Mouse (Mus musculus) kidney, embryonic 16.5 days (tissue): ENCODE measurements around the gene Supt5. TPM values are rescaled to one million over a fixed set of nuclear protein-coding genes. Genes with fewer than 3 reads are reported as not detected.

Experiments
- ATAC-seq: fragments of 200-750 bp; cut with Nextera tagmentation; 2 replicates; pipeline ENCODE4 v1.8.0; 2017; ENCODE audit warnings: moderate TSS enrichment; ENCODE audit not compliant: low FRiP score, low TSS enrichment
- H3K27ac ChIP-seq: fragments of 300-500 bp; sonication (generic); 2 replicates; pipeline ENCODE4 v1.5.1; 2014; ENCODE audit warnings: low read length
- H3K27me3 ChIP-seq: fragments of 300-500 bp; sonication (generic); 2 replicates; pipeline ENCODE4 v1.6.1; 2014; ENCODE audit warnings: low read length, control low read depth, mixed read lengths; ENCODE audit not compliant: insufficient read depth
- H3K36me3 ChIP-seq: fragments of 300-500 bp; sonication (generic); 2 replicates; pipeline ENCODE4 v1.6.1; 2014; ENCODE audit warnings: low read length, control low read depth, mixed read lengths; ENCODE audit not compliant: insufficient read depth
- H3K4me1 ChIP-seq: fragments of 300-500 bp; sonication (generic); 2 replicates; pipeline ENCODE4 v1.6.1; 2014; ENCODE audit warnings: low read length, control low read depth, mixed read lengths; ENCODE audit not compliant: insufficient read depth
- H3K4me2 ChIP-seq: fragments of 300-500 bp; sonication (generic); replicated peaks from 2 replicates; pipeline ENCODE4 v1.6.1; 2014; ENCODE audit warnings: low read depth, low read length
- H3K4me3 ChIP-seq: fragments of 300-500 bp; sonication (generic); 2 replicates; pipeline ENCODE4 v1.5.1; 2014; ENCODE audit warnings: mild to moderate bottlenecking, low read length
- H3K9ac ChIP-seq: fragments of 300-500 bp; sonication (generic); replicated peaks from 2 replicates; pipeline ENCODE4 v1.6.1; 2014; ENCODE audit warnings: low read length
- H3K9me3 ChIP-seq: fragments of 300-500 bp; sonication (generic); 2 replicates; pipeline ENCODE4 v1.6.1; 2016; ENCODE audit warnings: low read length, control low read depth
- WGBS: fragments of 180-500 bp; shearing (Covaris S2); extraction: QIAGEN DNeasy Blood & Tissue Kit; methylation state at CpG from one replicate; pipeline ENCODE4 v1.1.7; 2014; 5-methylcytosine and 5-hydroxymethylcytosine counted together
- polyA plus RNA-seq: library from polyadenylated mRNA; unstranded; fragments of >200 nt; fragmentation: Nextera tagmentation; extraction: Ambion mirVana; gene quantifications from 2 replicates; pipeline ENCODE4 v1.2.1, GENCODE M21; 2015

Gene Supt5
- polyA plus RNA-seq, 1 experiment from 2014 or later, result 106 TPM

DNA sequence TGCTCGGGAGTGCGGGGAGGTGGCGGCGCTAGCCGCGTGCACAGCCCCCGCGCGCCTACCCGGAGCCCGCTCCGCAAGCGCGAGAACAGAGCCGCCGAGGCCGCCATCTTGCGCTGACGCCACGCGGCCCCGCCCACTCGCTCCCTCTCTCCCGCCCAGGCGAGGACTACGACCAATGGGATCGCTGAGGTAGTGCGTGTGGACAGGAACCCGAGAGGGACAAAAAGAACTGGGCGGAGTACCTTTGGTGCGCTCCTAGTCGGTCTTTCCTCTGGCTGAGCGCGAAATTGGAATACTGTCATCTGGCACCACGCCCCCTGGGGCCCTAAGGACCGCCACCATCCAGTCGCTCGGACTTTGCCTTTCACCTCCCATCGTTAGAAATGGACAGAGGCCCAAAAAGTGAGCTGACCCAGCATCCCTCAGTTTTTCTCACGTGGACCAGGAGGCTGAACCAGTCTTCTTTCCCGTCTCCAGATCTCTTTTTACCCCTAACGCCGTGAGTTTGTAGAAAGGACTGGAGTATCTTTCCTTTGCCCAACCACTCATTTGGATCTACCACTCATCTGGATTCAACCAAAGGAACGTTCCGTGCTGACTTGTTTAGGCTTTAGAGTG is 26.5 kb downstream of the Supt5 start, which contains the start of gene Timm50:
Timm50 (minus strand) TSS at position 147 of the 618 bp plus-strand sequence.
- Histone ChIP-seq H3K27ac (peak within 1 kb of the TSS; percentile 58; the same call in 1 of the 2 replicates), H3K4me2 (peak within 1 kb of the TSS; percentile 74), H3K9me3 (no peaks in the 10 kb centered on the region), H3K36me3 (peaks cover 43% of the 10 kb centered on the region), H3K4me1 (peaks cover 12% of the 10 kb centered on the region), H3K27me3 (no peaks in the 10 kb centered on the region), H3K9ac (peak within 1 kb of the TSS; percentile 95), H3K4me3 (peak within 1 kb of the TSS; percentile 81)
- WGBS, result 1% methylated on average over 45 of the region's 45 CpGs
- peak; percentile 97 for ATAC-seq

DNA sequence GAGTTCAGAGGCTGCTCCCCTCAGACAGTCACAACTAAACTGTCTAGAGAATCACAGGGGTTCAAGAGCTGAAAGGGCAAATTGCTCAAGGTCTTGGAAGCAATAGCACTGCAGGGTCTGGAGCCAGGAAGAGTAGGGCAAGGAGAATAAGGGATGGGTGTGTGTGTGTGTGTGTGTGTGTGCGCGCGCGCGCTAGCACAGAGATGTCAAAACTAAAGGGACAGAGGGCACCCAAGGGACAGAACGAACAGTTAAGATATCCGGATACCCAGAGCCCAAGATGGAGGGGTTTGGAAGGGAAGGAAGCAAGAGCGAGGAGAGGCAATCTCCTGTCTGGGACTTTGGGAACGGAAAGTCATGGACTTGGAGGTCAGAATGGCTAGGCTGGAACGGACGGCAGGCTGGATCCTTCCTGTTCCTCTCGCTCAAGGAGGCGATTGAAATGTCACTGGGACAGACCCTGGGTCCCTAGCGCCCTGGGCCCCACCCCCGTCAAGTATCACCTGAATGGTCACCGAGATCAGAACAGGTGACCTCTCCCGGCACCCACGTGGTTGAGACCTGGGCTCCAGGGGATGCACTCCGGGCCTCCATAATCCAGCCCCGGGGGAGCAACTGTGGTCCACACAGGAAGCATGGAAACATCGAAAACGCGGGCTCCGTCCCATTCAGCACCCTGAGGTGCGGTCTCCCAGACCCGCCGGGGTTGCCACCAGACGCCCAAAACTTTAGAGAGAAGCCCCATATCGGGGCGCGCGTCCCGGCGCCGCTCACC is 27.2 kb downstream of the Supt5 start:
- Histone ChIP-seq H3K27ac (peak overlapping the region; percentile 58; the same call in 1 of the 2 replicates), H3K36me3 (peaks cover 43% of the 10 kb centered on the region), H3K4me3 (peak overlapping the region; percentile 81), H3K4me1 (peaks cover 12% of the 10 kb centered on the region), H3K9ac (peak overlapping the region; percentile 95), H3K4me2 (peak overlapping the region; percentile 72), H3K9me3 (no peaks in the 10 kb centered on the region), H3K27me3 (no peaks in the 10 kb centered on the region)
- peak; percentile 69 for ATAC-seq
- 3% methylated on average over 35 of the region's 35 CpGs for WGBS

DNA sequence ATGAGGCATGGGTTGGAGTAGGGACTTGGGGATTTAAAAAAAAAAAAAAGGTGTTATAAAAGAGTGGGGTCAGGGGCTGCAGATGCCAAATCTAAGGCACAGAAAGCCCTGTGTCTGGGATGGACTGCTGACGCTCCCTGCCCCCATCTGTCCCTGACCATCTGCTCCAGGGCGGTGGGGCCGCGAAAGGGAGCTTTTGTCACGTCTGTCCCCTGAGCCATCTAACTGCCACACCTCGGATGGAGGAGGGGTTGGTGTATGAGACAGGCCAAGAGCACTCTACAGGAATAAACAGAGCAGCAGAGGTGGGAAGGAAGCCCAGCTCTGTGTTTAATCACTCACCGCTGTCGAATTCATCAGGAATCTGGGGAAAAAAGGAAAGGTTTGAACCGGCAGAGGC is 28.8 kb downstream of the Supt5 start:
- Histone ChIP-seq H3K4me2 (no peak overlapping the region), H3K27me3 (no peaks in the 10 kb centered on the region), H3K4me3 (no peak overlapping the region), H3K4me1 (peaks cover 12% of the 10 kb centered on the region), H3K9me3 (no peaks in the 10 kb centered on the region), H3K27ac (no peak overlapping the region), H3K9ac (no peak overlapping the region), H3K36me3 (peaks cover 43% of the 10 kb centered on the region)
- 30% methylated on average over 9 of the region's 9 CpGs for WGBS
- no peak for ATAC-seq

DNA sequence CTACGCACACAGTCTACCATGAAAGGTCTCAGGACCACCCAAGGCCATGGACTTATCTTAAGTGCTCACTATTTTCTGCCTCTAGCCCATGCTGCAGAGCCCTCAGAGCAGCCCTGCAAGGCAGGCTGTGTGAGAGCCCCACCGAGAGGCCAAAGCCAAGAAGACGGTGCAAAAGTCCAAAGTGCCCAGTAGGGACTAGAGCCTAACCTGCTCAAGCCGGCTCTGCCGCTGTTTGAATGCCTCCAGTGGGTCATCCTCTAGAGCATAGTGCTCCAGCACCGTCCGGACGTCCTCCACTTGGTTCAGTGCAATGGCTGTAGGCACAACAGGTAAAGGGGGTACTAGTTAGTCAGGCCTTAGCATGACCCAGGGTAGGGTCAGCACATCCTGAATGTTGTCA is 32.3 kb downstream of the Supt5 start:
- Histone ChIP-seq H3K4me1 (peaks cover 23% of the 10 kb centered on the region), H3K27ac (no peak overlapping the region), H3K4me3 (no peak overlapping the region), H3K4me2 (no peak overlapping the region), H3K9ac (no peak overlapping the region), H3K9me3 (no peaks in the 10 kb centered on the region), H3K36me3 (peaks cover 40% of the 10 kb centered on the region), H3K27me3 (peaks cover 9% of the 10 kb centered on the region)
- 0 out of 2 replicates have a peak, but pooled peaks have one; percentile 27 for ATAC-seq
- WGBS, result 95% methylated on average over 8 of the region's 8 CpGs

- H3K27me3 ChIP-seq, result peaks cover 14% of the 10 kb centered on the region
- H3K27ac ChIP-seq, result no peak overlapping the region
- H3K36me3 ChIP-seq, result peaks cover 40% of the 10 kb centered on the region
- no peak overlapping the region for H3K4me2 ChIP-seq
- H3K9ac ChIP-seq, result no peak overlapping the region
- H3K4me1 ChIP-seq, result peaks cover 19% of the 10 kb centered on the region
- H3K4me3 ChIP-seq, result no peak overlapping the region
- no peak for ATAC-seq
- 82% methylated on average over 10 of the region's 10 CpGs for WGBS
- no peaks in the 10 kb centered on the region for H3K9me3 ChIP-seq
These were observed 32.9 kb downstream of the Supt5 start for GRCm38 (mm10) chr7:28305641-28306040.

- H3K9ac ChIP-seq, result 0 out of 2 replicates have a peak within 1 kb of the TSS, but pooled peaks have one; percentile 22
- H3K27ac ChIP-seq, result no peak within 1 kb of the TSS
- peaks cover 17% of the 10 kb centered on the region for H3K4me1 ChIP-seq
- peak within 1 kb of the TSS; percentile 26 for H3K4me3 ChIP-seq
- H3K4me2 ChIP-seq, result peak within 1 kb of the TSS; percentile 54
- ATAC-seq, result peak; percentile 46; the same call in 1 of the 2 replicates
- peaks cover 21% of the 10 kb centered on the region for H3K36me3 ChIP-seq
- WGBS, result 1% methylated on average over 30 of the region's 30 CpGs
- peaks cover 44% of the 10 kb centered on the region for H3K27me3 ChIP-seq
- no peaks in the 10 kb centered on the region for H3K9me3 ChIP-seq
These were observed 36.7 kb downstream of the Supt5 start, which contains the start of gene Dll3 for GRCm38 (mm10) chr7:28301616-28302433. Dll3 (minus strand) TSS chr7:28302238.

DNA sequence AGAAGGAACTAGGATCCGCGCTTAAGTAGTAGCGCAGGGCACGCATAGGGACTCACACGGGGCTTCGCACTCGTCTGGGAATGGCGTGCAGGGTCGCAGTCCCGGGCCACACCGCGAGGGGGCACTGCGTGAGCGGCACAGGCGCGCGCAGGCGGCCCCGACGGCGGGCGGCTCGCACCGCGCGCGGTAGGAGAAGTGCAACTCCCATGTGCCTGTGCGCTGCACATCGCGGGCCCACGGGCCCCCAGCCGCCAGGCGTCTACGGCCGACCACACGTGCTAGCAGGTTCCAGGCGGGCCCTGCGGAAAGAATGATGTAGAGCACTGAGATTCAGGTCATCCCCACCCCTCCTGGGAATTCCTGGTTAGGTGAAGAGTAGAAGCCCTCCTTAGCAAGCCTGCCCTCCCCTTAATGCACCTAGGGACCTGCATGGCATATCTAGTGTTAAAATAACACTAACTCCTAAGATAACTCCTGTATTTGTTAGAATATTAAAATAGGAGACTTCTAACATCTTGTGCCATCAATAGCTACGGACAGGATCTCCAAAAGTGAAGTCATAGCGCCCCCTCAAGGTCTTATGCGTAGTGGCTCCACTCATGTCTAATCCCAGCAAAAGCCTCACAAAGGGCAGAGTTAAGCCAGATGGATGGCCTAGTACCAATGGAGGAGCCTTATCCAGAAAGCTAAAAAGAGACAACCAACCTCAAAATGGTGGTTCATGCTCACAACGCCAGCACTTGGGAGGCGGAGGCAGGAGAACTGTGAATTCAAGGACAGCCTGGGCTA is 39.5 kb downstream of the Supt5 start:
- Histone ChIP-seq H3K4me1 (peaks cover 21% of the 10 kb centered on the region), H3K27ac (no peak overlapping the region), H3K4me2 (peak overlapping the region; percentile 38), H3K36me3 (no peaks in the 10 kb centered on the region), H3K4me3 (peak overlapping the region; percentile 3; the same call in 1 of the 2 replicates), H3K9me3 (no peaks in the 10 kb centered on the region), H3K9ac (peak overlapping the region; percentile 10; the same call in 1 of the 2 replicates), H3K27me3 (peaks cover 67% of the 10 kb centered on the region)
- ATAC-seq, result no peak
- 15% methylated on average over 43 of the region's 43 CpGs for WGBS

- Histone ChIP-seq H3K9ac (peak overlapping the region; percentile 67), H3K27ac (no peak overlapping the region), H3K36me3 (no peaks in the 10 kb centered on the region), H3K27me3 (peaks cover 84% of the 10 kb centered on the region), H3K4me2 (peak overlapping the region; percentile 88), H3K9me3 (no peaks in the 10 kb centered on the region), H3K4me3 (peak overlapping the region; percentile 59), H3K4me1 (peaks cover 16% of the 10 kb centered on the region)
- 3% methylated on average over 63 of the region's 63 CpGs for WGBS
- no peak for ATAC-seq
These were observed 44.1 kb downstream of the Supt5 start for GRCm38 (mm10) chr7:28294481-28294880.
